Mouse (Mus musculus) cerebellum, adult 2 months (tissue): Measurements from ENCODE around the gene Agpat3. TPM values are rescaled to one million over a fixed set of nuclear protein-coding genes. Genes with fewer than 3 reads are reported as not detected.

Source experiments
- DNase-seq, 2 experiments: peaks; one replicate each; pipeline ENCODE4 v3.0.0; 2021
- H3K27ac ChIP-seq: fragments of 200-500 bp; 2 replicates; pipeline ENCODE4 v1.5.1; 2012; ENCODE audit warnings: low read length, control low read depth, inconsistent platforms; ENCODE audit not compliant: insufficient read depth
- H3K27me3 ChIP-seq: fragments of 200-500 bp; 2 replicates; pipeline ENCODE4 v1.6.1; 2012; ENCODE audit warnings: inconsistent platforms, mild to moderate bottlenecking, low read length, moderate library complexity; ENCODE audit not compliant: control insufficient read depth, insufficient read depth
- H3K4me1 ChIP-seq: fragments of 200-500 bp; 2 replicates; pipeline ENCODE4 v1.6.1; 2011; ENCODE audit warnings: low read length; ENCODE audit not compliant: control insufficient read depth, insufficient read depth
- H3K4me3 ChIP-seq: fragments of 200-500 bp; replicated peaks from 2 replicates; pipeline ENCODE3; 2011; ENCODE audit warnings: mild to moderate bottlenecking, low read depth, low read length, control low read depth; ENCODE audit not compliant: insufficient read depth
- CTCF ChIP-seq: fragments of 200-500 bp; IDR thresholded peaks from 2 replicates; pipeline ENCODE4 v1.5.1; 2011; ENCODE audit warnings: low read depth, mild to moderate bottlenecking, control low read depth, low read length, moderate library complexity, borderline replicate concordance; ENCODE audit not compliant: insufficient read depth
- POLR2A ChIP-seq: fragments of 200-500 bp; IDR thresholded peaks from 2 replicates; pipeline ENCODE4 v1.6.1; 2011; ENCODE audit warnings: low read length, control low read depth, borderline replicate concordance; ENCODE audit not compliant: insufficient read depth
- WGBS: fragments of 180-500 bp; shearing (Covaris S2); methylation state at CpG from one replicate; pipeline ENCODE4 v1.1.7; 2018; 5-methylcytosine and 5-hydroxymethylcytosine counted together
- polyA plus RNA-seq: library from polyadenylated mRNA; depleted of rRNA; stranded (reverse); fragments of >200 nt; gene quantifications from 2 replicates; pipeline ENCODE4 v1.2.3, GENCODE M21; 2012; rRNA removed

Agpat3 gene
- 246 and 256 TPM in 2 replicates for polyA plus RNA-seq

DNA sequence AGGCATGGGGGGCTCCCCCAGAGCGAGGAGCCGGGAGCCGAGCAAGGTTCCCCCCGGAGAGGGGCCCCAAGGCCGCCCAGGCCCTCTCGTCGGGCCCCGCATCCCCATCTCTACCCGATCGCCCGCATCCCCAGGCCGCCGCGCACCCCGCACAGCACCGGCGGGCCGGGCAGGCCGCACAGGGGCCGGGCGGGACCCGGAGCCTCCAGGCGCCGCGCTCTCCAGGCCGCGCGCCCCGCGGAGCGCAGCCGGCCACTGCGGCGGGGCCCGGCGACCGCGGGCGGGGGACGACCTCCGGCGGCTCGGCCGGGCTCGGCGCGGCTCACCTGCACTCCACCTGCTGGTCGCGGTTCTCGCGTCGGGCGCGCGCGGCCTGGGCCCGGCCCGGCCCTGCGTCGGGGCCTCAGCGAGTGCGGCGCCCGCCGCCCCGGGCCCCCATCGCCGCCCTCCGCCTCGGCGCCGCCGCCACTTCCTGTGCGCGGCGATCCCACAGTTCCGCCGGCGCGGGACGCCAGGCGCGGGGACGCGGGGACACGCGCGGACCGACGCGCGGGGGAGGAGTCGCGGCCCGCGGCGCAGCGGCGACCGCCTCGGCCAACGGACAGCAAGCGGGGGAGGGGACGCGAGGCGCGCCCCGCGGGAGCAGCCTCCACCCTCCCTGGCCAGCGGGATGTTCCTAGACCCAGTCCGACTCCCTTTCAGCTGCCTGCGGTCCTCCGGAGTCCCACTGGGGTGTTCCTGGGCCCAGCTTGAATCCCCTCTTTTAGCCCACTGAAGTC, at the start of gene Agpat3:
Gene Agpat3, minus strand, starts transcription at position 603 of the 779 bp plus-strand sequence.
- Histone ChIP-seq H3K4me1 (peaks cover 30% of the 10 kb centered on the region), H3K27ac (peak within 1 kb of the TSS; percentile 97), H3K27me3 (no peaks in the 10 kb centered on the region), H3K4me3 (peak within 1 kb of the TSS; percentile 85)
- peak; percentile 58 for TF ChIP-seq POLR2A
- TF ChIP-seq CTCF, result no peak
- DNase-seq, result peak; percentile 78
- 1% methylated on average over 98 of the region's 113 CpGs for WGBS

GRCm38 (mm10) chr10:78401127-78401526, 48.8 kb upstream of the Agpat3 start:
- Histone ChIP-seq H3K27ac (no peak overlapping the region), H3K4me1 (peaks cover 5% of the 10 kb centered on the region; the same call in 1 of the 2 replicates), H3K27me3 (no peaks in the 10 kb centered on the region), H3K4me3 (no peak overlapping the region)
- DNase-seq, result no peak
- no peak for TF ChIP-seq CTCF
- TF ChIP-seq POLR2A, result no peak
- WGBS, result 45% methylated on average over 2 of the region's 2 CpGs

GRCm38 (mm10) chr10:78399090-78399657, 46.9 kb upstream of the Agpat3 start:
- no peak for DNase-seq
- H3K27me3 ChIP-seq, result no peaks in the 10 kb centered on the region
- H3K4me3 ChIP-seq, result no peak overlapping the region
- no peak overlapping the region for H3K27ac ChIP-seq
- peaks cover 6% of the 10 kb centered on the region; the same call in 1 of the 2 replicates for H3K4me1 ChIP-seq
- no peak for TF ChIP-seq CTCF
- TF ChIP-seq POLR2A, result no peak
- 33% methylated on average over 17 of the region's 17 CpGs for WGBS

- Histone ChIP-seq H3K4me1 (peaks cover 6% of the 10 kb centered on the region; the same call in 1 of the 2 replicates), H3K27me3 (no peaks in the 10 kb centered on the region), H3K27ac (no peak overlapping the region), H3K4me3 (no peak overlapping the region)
- DNase-seq, result no peak
- TF ChIP-seq POLR2A (no peak), CTCF (no peak)
- WGBS, result 59% methylated on average over 4 of the region's 4 CpGs
Observed at GRCm38 (mm10) chr10:78396625-78396885, 44.3 kb upstream of the Agpat3 start.

- WGBS, result 6% methylated on average over 17 of the region's 17 CpGs
- Histone ChIP-seq H3K27ac (no peak overlapping the region), H3K27me3 (no peaks in the 10 kb centered on the region), H3K4me3 (no peak overlapping the region), H3K4me1 (peaks cover 6% of the 10 kb centered on the region; the same call in 1 of the 2 replicates)
- TF ChIP-seq POLR2A (no peak), CTCF (peak; percentile 87)
- DNase-seq, result peak; percentile 88 to 96
Observed at GRCm38 (mm10) chr10:78395819-78396624, 43.7 kb upstream of the Agpat3 start.

GRCm38 (mm10) chr10:78395377-78395776, 43.1 kb upstream of the Agpat3 start:
- TF ChIP-seq POLR2A, result no peak
- TF ChIP-seq CTCF, result no peak
- Histone ChIP-seq H3K27ac (no peak overlapping the region), H3K4me3 (no peak overlapping the region), H3K4me1 (peaks cover 6% of the 10 kb centered on the region; the same call in 1 of the 2 replicates), H3K27me3 (no peaks in the 10 kb centered on the region)
- DNase-seq, result no peak
- WGBS, result 88% methylated on average over 3 of the region's 3 CpGs

DNA sequence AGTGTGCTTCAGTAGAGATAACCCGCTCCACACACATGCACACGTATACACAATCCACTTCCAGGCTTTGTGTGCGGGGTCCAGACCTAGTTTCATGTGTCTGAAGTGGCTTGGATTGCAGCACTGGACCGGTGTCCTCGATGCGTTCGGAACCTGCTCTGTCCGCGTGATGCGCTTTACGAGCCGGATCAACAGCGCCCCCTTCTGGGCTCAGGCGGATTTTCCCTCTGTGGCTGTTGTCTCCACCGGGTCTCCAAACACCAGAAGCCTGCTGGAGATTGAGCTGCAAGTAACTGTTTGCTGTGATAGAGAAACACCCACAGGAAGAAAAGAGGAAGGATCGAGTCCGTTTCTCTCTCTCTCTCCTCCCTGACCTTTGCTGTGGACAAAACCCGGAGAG, 39.8 kb upstream of the Agpat3 start:
- Histone ChIP-seq H3K4me1 (peaks cover 11% of the 10 kb centered on the region; the same call in 1 of the 2 replicates), H3K4me3 (no peak overlapping the region), H3K27ac (no peak overlapping the region), H3K27me3 (no peaks in the 10 kb centered on the region)
- DNase-seq, result peak; percentile 79 to 89
- WGBS, result 7% methylated on average over 18 of the region's 18 CpGs
- no peak for TF ChIP-seq POLR2A
- TF ChIP-seq CTCF, result peak; percentile 93

- no peak for TF ChIP-seq CTCF
- TF ChIP-seq POLR2A, result no peak
- no peak for DNase-seq
Observed at GRCm38 (mm10) chr10:78390982-78391470, 38.7 kb upstream of the Agpat3 start.

More at GRCm38 (mm10) chr10:78390982-78391470, 38.7 kb upstream of the Agpat3 start:
- Histone ChIP-seq H3K27ac (no peak overlapping the region), H3K4me3 (no peak overlapping the region), H3K27me3 (no peaks in the 10 kb centered on the region), H3K4me1 (peaks cover 5% of the 10 kb centered on the region; the same call in 1 of the 2 replicates)
- WGBS, result 90% methylated on average over 4 of the region's 4 CpGs
